Mouse (Mus musculus): Measurements from ENCODE around the gene Zfp688.
"Not testable (repeated sequence)": the region's sequence is repeated elsewhere in the genome, so short reads cannot be mapped to it uniquely, and the experiment has no call there.

Zfp688 gene
- long read RNA-seq, experiment 1, partial matches to known transcripts: 1 of 15 reads
- long read RNA-seq, experiment 1, other reads (novel, unspliced or antisense): 8 of 15 reads
- long read RNA-seq, experiment 2, partial matches to known transcripts: 1 of 16 reads
- long read RNA-seq, experiment 2, other reads (novel, unspliced or antisense): 8 of 16 reads

DNA sequence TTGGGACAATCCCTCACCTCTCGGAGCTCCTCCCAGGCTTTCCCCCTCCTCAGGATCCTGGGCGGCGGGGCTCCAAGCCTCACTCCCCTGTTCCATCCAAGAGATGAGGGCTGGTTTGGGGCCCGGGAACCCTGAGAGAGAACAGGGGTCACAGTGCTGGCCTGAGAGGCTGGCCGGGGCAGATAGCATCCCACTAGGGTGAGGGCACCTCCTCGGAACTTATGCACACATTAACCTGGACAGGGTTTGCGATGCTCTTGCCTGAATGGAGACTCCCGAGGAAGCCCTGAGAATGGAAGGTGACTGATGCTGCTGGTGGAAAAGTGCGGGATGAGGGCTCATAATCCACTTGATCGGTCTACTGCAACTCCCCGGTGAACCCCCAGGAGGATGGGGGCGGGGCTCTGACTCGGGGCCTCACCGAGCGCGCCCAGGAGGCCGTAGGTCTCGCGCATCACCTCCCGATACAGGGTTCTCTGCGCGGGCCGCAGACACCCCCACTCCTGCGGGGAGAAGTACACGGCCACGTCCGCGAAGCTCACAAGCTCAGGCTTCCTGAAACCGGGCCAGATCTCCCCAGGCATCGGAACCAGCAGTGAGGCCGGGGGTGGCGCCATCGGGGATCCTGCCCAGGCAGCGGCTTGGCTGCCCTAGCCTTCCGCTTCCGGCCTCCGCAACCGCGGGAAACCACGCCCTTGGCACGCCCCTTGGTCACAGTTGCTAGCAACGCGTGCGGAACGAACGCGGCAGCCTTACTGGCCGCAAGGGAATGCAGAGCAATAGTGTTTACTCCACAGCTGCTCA is at the start of gene Zfp688:
Zfp688 (minus strand) TSS at position 681 of the 804 bp plus-strand sequence.
- intact Hi-C loops (cut with DNase I): no loop called here

- intact Hi-C loops (cut with DNase I): no loop called here
These were observed 49.8 kb upstream of the Zfp688 start for GRCm38 (mm10) chr7:127471646-127472010.

- intact Hi-C loops (cut with DNase I): no loop called here
These were observed 49.1 kb upstream of the Zfp688 start for GRCm38 (mm10) chr7:127470743-127471645.

DNA sequence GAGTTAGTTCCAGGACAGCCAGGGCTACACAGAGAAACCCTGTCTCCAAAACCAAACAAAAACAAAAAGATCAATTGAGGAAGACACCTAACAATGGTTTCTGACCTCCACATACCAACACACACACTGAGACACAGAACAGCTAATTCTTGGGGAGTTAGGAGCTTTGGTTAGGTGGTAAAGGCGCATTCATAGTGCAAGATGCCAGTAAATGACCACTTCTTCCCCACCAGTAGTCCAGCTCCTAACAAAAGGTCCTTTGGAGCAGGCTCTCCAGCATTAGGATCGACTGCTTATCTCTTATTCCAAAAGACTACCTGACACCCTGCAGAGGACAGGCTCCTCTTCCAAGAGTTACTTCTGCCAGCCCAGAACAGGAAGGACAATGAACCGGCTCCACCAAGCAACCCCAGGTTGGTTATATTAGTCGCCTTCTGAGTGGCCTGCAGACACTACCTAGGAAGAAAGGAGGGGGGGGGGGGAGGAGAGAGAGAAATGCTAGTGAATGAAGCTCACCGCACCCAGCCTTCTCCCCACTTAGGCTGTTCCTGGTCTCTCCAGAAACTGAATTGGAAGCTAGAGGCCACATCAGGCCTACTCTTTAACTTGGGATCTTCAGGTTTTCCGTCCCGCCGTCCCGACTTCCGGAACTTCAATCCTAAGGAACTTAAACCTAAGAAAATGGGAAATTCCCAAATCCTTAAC is 48.3 kb upstream of the Zfp688 start:
- intact Hi-C loops (cut with DNase I): no loop called here

DNA sequence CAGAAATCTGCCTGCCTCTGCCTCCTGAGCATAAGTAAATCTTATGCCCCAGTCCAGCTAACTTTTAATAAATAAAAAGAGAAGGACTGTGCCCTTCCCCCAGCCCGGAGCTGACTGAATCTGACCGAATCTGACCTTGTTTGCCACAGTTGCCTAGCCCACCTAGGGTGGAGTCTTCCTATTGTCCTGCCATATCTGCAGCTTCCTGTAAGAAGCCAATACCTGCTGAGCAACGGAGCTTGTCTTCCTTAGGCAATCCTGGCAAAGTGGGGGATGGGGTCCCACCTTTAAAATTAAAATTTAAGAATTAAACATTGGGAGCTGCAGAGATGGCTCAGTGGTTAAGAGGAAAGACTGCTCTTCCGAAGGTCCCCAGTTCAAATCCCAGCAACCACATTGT is 44.7 kb upstream of the Zfp688 start:
- intact Hi-C loops (cut with DNase I): no loop called here

DNA sequence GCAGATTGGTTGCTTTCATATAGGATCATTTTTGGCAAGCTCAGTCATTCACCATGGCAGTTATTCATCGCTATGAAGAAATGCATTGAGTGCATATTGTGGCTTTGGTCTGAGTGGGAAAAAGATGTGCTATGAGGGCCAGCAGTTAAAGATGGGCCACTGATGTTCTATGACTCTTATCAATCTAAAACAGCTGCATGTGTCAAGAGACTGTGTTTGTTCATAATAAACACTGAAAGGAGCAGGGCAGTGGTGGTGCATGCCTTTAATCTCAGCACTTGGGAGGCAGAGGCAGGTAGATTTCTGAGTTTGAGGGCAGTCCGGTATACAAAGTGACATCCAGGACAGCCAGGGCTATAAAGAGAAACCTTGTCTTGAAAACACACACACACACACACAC is 43.8 kb upstream of the Zfp688 start:
- intact Hi-C loops (cut with DNase I): not testable (repeated sequence)

DNA sequence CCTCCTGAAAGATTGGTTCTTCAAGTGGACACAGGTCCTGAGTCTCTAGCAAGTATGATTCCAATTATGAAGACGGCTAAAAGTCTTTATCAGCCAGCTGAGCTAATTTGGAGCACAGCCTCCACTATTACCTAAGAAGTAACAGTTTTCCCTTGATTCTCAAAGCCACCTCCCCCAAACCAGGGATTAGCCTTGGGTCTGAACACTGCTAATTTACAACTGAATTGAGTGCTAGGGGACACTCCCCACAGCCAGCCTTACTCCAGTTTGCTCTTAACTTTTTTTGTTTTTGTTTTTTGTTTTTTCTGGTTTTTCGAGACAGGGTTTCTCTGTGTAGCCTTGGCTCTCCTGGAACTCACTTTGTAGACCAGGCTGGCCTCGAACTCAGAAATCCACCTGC is 43.3 kb upstream of the Zfp688 start:
- intact Hi-C loops (cut with DNase I): no loop called here

DNA sequence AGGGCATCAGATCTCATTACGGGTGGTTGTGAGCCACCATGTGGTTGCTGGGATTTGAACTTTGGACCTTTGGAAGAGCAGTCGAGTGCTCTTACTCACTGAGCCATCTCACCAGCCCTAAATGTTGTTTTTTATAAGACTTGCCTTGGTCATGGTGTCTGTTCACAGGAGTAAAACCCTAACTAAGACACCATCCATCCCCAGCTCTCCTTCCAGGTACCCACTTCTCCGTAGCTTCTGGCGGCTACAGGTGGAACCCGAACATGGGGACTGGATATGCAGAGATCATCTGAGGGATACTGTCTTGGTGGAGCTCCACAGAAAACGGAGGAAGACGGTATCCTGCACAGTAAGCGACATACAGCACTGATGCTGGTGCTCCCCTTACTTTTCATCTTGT is 37.4 kb upstream of the Zfp688 start, which contains the start of gene Prr14:
Prr14 (plus strand) TSS at position 301 of the 400 bp plus-strand sequence.
- intact Hi-C loops (cut with DNase I): not testable (repeated sequence)

DNA sequence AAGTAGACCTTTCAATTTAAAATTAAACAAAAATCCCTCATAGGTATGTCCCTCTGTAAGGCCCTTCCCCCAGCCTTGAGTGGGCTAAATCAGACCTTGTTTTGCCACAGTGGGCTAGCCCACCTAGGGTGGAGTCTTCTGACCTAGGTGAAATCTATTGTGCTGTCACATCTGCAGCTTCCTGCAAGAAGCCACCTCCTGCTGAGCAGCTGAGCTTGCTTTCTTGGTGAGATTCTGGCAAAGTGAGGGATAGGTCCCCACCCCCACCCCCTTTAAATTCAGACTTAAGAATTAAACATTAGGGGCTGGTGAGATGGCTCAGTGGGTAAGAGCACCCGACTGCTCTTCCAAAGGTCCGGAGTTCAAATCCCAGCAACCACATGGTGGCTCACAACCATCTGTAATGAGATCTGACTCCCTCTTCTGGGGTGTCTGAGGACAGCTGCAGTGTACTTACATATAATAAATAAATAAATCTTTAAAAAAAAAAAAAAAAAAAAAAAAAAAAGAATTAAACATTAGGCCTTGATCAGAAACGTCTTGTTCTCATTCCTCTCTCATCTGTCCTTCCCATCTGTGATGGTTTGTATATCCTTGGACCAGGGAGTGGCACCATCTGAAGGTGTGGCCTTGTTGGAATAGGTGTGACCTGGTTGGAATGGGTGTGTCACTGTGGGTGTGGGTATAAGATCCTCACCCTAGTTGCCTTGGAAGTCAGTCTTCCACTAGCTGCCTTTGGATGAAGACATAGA is 36.7 kb upstream of the Zfp688 start:
- intact Hi-C loops (cut with DNase I): not testable (repeated sequence)

DNA sequence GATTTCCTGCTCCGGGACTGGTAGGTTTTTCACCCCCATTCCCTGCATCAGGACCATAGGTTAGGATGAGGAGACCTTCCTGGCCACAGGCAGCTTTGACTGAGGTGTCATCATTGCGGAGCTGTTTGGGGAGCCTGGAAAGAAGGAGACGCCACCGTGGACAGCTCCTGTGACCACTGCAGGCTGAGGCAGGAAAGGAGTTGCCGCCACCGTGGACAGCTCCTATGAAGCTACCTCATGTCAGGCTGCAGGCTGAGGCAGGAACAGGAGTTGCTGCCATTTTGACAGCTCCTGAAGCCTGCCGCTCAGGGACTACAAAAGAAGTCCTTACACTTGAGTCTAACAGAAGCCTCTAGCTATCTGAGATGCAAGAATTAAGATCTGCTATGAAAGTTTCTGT is 33.0 kb upstream of the Zfp688 start:
- intact Hi-C loops (cut with DNase I): no loop called here

DNA sequence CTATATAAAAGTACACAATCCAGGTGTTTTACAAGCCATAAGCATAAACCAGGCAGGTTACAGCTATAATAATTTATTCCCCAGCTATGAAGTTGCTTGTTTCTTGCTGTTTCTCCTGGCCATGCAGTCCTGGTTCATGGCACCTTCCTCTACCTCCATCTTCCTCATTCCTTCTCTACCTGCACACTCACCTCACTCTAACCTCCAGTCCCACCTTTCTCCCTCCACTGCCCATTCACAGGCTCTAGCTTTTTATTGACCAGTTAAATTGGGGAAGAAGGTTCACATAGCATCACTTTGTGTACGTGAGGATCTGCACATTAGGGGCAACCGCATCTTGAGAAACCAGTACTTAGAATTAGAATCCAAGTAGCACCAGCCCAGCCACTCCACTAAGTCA is 31.2 kb upstream of the Zfp688 start:
- intact Hi-C loops (cut with DNase I): no loop called here

- intact Hi-C loops (cut with DNase I): no loop called here
These were observed 28.1 kb upstream of the Zfp688 start for GRCm38 (mm10) chr7:127449966-127450365.

- intact Hi-C loops (cut with DNase I): no loop called here
These were observed 26.8 kb upstream of the Zfp688 start, which contains the start of gene Zfp689 for GRCm38 (mm10) chr7:127448521-127449300. Gene Zfp689, minus strand, starts transcription at chr7:127449158.

DNA sequence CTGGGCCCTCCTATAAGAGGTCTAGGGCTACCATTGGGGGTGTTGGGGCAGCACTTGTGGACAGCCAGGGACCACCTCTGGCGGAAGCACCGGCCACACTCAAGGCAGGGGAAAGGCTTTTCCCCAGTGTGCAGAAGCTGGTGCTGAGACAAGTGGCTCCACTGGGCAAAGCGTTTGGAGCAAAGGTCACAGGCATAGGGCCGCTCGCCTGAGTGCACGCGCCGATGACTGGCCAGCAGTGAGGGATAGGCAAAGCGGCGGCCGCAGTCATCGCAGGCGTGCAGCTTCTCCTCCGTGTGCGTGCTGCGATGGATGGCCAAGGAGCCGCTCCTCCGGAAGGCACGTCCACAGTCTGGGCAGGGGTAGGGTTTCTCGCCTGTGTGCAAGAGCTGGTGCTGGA is 22.1 kb upstream of the Zfp688 start:
- intact Hi-C loops (cut with DNase I): no loop called here

DNA sequence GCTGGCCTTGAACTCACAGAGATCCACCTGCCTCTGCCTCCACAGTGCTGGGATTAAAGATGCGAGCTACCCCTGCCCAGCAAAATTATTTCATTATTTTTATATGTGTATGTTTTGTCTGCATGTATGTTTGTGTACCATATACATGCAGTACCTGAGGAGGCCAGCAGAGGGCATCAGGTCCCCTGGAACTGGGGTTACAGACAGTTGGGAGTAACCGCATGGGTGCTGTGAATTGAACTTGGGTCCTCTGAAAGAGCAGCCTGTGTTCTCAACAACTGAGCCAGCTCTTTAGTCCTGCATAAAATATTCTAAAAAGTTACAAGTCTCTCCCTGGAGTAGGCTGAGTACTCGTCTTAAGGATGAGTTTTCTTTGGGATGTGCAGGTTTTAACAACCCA is 15.9 kb upstream of the Zfp688 start:
- intact Hi-C loops (cut with DNase I): no loop called here

DNA sequence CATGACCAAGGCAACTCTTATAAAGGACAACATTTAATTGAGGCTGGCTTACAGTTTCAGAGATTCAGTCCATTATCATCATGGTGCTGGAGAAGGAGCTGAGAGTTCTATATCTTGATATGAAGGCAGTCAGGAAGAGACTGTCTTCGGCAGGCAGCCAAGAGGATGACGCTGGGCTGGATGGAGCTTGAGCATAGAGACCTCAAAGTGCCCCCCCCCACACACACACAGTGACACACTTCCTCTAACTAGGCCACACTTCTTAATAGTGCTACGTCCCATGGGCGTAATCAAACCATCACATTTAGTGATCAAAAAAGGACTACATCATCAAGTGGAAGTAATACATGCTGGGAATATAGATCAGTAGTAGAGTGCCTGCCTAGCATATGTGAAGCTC is 13.3 kb upstream of the Zfp688 start:
- intact Hi-C loops (cut with DNase I): no loop called here

DNA sequence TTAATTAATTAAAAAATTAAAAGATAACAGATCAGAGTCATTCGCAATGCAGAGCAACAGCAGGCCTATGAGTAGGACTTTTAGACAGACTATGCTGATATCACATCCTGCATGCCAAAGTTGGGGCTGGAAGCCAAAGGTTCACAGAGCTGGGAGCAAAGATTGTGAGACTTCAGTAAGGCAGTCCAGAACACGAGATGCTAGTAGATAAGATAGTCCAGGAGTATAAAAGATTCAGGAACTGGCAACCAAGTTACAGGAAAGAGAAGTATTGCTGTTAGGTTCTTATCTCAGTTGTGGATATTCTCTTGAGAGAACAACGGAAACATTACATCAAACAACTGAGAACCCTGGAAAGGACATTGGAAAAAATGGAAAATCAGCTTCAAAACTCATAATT is 4.5 kb upstream of the Zfp688 start:
- intact Hi-C loops (cut with DNase I): no loop called here

GRCm38 (mm10) chr7:127425911-127426310 is 4.0 kb upstream of the Zfp688 start:
- intact Hi-C loops (cut with DNase I): no loop called here

GRCm38 (mm10) chr7:127425291-127425690 is 3.4 kb upstream of the Zfp688 start:
- intact Hi-C loops (cut with DNase I): no loop called here

DNA sequence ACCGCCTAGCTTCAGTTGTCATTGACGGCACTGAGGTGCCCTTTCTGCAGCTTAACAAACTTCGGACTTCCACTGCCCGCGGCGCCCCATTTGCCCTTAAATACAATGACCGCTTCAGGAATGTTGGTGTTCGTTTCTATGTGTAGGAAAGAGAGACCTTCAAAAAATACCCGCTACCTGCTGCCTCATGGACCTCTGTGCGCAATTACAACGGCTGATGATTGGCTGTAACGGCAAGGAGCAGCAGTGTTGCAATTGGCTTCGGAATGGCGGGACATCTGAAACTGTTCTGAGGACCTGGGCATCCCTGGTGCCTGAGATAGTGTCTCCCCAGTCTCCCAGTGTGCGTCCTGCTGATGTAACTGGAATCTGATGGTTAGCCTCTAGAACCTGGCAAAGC is 379 bp upstream of the Zfp688 start:
- intact Hi-C loops (cut with DNase I): no loop called here
